Mouse (Mus musculus) heart, postnatal 36 days (tissue): ENCODE results near the gene Olfr1150-ps1. TPM values are rescaled to one million over a fixed set of nuclear protein-coding genes. Genes with fewer than 3 reads are reported as not detected.

ENCODE experiments used
- DNase-seq, 2 experiments: peaks; one replicate each; pipeline ENCODE4 v3.0.0; 2021 to 2022
- intact Hi-C: fragments of 180-260 bp; cut with DNase I; formaldehyde crosslinking; loops from one replicate; pipeline ENCODE4 v1.15.1; 2025
- total RNA-seq, 2 experiments: library from RNA; stranded (reverse); gene quantifications; 2 replicates each; pipeline ENCODE4 v1.2.3; 2021

Olfr1150-ps1 gene
- not detected for total RNA-seq

DNA sequence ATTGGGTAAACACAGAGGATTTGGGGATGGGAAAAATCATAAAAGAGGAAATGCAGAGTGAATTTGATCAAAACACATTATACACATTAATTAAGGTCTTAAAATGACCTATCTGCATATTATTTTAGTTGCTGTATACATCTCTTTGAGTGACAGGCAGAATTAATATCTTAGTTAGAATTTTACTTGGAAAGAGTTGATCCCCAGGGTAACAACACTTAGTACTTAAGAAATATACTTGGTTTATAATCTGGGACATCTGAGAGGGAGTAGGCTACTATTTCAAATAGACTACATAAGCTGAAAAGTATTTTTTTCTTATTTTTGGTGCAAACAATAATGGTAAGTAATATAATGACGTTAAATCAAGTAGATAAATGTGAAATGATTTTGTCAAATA is at the start of gene Olfr1150-ps1:
Olfr1150-ps1 (plus strand) TSS at position 301 of the 400 bp plus-strand sequence.
- intact Hi-C loops: no loop called here
- DNase-seq: no peak

- no peak for DNase-seq
- intact Hi-C loops: no loop called here
Observed at GRCm38 (mm10) chr2:87800292-87800691, 43.5 kb upstream of the Olfr1150-ps1 start, which contains the start of gene Olfr1143. Olfr1143 (plus strand) TSS chr2:87800592.

DNA sequence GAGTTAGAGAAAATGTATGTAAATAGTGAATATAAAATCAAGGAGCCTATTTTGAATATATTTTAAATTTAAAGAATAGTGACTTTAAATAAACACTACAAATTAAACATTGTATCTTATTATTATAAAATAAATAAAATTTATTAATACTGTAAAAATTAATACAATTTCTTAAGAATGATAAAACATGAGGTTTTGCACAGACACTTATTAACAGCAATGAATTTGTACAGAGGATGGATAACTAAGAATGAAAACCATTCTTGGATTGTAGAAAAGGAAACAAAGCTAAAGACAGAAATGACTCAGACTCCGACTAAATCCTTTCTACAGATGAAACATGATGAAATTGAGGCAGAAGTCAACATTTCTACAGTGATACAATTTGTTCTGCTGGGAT is 34.3 kb upstream of the Olfr1150-ps1 start, which contains the start of gene Olfr1145:
Olfr1145 (plus strand) TSS at position 301 of the 400 bp plus-strand sequence.
- intact Hi-C loops: no loop called here
- DNase-seq: no peak

GRCm38 (mm10) chr2:87830233-87830632 is 13.6 kb upstream of the Olfr1150-ps1 start, which contains the start of gene Olfr1148:
Olfr1148 (plus strand) TSS chr2:87830533.
- no peak for DNase-seq
- intact Hi-C loops: no loop called here

- no peak for DNase-seq
- intact Hi-C loops: no loop called here
Observed at GRCm38 (mm10) chr2:87855562-87855961, 11.8 kb downstream of the Olfr1150-ps1 start, which contains the start of gene Olfr1151. Olfr1151 (plus strand) TSS chr2:87855862.

DNA sequence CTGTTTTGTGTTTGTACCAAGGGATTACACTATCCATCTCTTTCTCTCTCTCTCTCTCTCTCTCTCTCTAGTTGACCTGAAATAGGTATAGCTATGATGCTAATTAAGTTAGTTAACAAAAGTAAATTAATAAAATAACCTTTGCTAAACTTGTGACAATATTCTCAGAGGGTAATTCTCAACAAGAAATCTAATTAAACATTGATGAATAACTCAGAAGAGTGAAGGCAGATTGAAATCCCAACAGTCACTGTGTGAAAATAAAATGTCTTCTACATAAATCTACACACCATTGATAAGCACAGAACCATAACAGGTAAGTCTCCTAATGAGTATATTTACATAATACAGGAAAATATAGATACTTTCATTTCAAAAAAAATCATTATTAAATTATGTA is 22.4 kb downstream of the Olfr1150-ps1 start, which contains the start of gene Olfr1152:
Olfr1152 (plus strand) TSS at position 301 of the 400 bp plus-strand sequence.
- DNase-seq: no peak
- intact Hi-C loops: no loop called here

- intact Hi-C loops: no loop called here
- DNase-seq: no peak
Observed at GRCm38 (mm10) chr2:87894662-87895061, 50.9 kb downstream of the Olfr1150-ps1 start, which contains the start of gene Olfr1153. Olfr1153 (plus strand) TSS chr2:87894962.

Other genes with a start within 250 kb of the Olfr1150-ps1 start
- gene Olfr1130, start 237.8 kb upstream of the Olfr1150-ps1 start, total RNA-seq: not detected
- gene Olfr1131, start 216.9 kb upstream of the Olfr1150-ps1 start, total RNA-seq: not detected
- gene Olfr1132, start 206.5 kb upstream of the Olfr1150-ps1 start, total RNA-seq: not detected
- gene Olfr1133, start 196.6 kb upstream of the Olfr1150-ps1 start, total RNA-seq: not detected
- gene Olfr1134, start 185.5 kb upstream of the Olfr1150-ps1 start, total RNA-seq: not detected
- gene Olfr1135, start 170.3 kb upstream of the Olfr1150-ps1 start, total RNA-seq: not detected
- gene Olfr1136, start 150.0 kb upstream of the Olfr1150-ps1 start, total RNA-seq: not detected
- gene Olfr1137, start 130.8 kb upstream of the Olfr1150-ps1 start, total RNA-seq: not detected
- not detected for gene Olfr1138, start 104.0 kb upstream of the Olfr1150-ps1 start, total RNA-seq
- gene Olfr1140, start 100.2 kb upstream of the Olfr1150-ps1 start, total RNA-seq: not detected
- gene Olfr1141, start 90.0 kb upstream of the Olfr1150-ps1 start, total RNA-seq: not detected
- not detected for gene Olfr152, start 64.5 kb upstream of the Olfr1150-ps1 start, total RNA-seq
- gene Olfr1143, start 43.4 kb upstream of the Olfr1150-ps1 start, total RNA-seq: not detected
- not detected for gene Olfr1145, start 34.2 kb upstream of the Olfr1150-ps1 start, total RNA-seq
- not detected for gene Olfr1148, start 13.5 kb upstream of the Olfr1150-ps1 start, total RNA-seq
- gene Olfr1151, start 11.9 kb downstream of the Olfr1150-ps1 start, total RNA-seq: not detected
- gene Olfr1152, start 22.5 kb downstream of the Olfr1150-ps1 start, total RNA-seq: not detected
- not detected for gene Olfr1153, start 51.0 kb downstream of the Olfr1150-ps1 start, total RNA-seq
- not detected for gene Olfr1154, start 61.2 kb downstream of the Olfr1150-ps1 start, total RNA-seq
- gene Olfr1155, start 101.1 kb downstream of the Olfr1150-ps1 start, total RNA-seq: not detected
- not detected for gene Olfr1156, start 109.1 kb downstream of the Olfr1150-ps1 start, total RNA-seq
- not detected for gene Olfr1157, start 124.3 kb downstream of the Olfr1150-ps1 start, total RNA-seq
- gene Olfr74, start 130.7 kb downstream of the Olfr1150-ps1 start, total RNA-seq: not detected
- gene Olfr1158, start 146.1 kb downstream of the Olfr1150-ps1 start, total RNA-seq: not detected
- not detected for gene Olfr1160, start 164.3 kb downstream of the Olfr1150-ps1 start, total RNA-seq
- gene Olfr1161, start 178.8 kb downstream of the Olfr1150-ps1 start, total RNA-seq: not detected
- gene Olfr73, start 193.7 kb downstream of the Olfr1150-ps1 start, total RNA-seq: not detected
- gene Olfr1162, start 207.1 kb downstream of the Olfr1150-ps1 start, total RNA-seq: not detected
- gene Olfr1163, start 227.8 kb downstream of the Olfr1150-ps1 start, total RNA-seq: not detected
- gene Olfr1164, start 250.0 kb downstream of the Olfr1150-ps1 start, total RNA-seq: not detected